Comparison of ENCODE assay signal across 19 mouse cellular contexts in genomic region chr5:101557156-101557555, GRCm38 (mm10).
"Had no signal": no experiment of that assay in that cellular context is flagged by ENCODE, and none has a peak within 500 bp of the region (broad histone marks: within the 10 kb centered on the region; RNA-seq: fewer than 3 reads in every experiment).

No protein-coding gene starts in this region.

- H3K4me3 ChIP-seq: liver, embryonic 15.5 days; midbrain, embryonic 10.5 days; midbrain, embryonic 12.5 days; myocyte; neural tube, embryonic 13.5 days; neural tube, embryonic 15.5 days had no signal

- H3K4me1 ChIP-seq: liver, embryonic 15.5 days; midbrain, embryonic 10.5 days; midbrain, embryonic 12.5 days; neural tube, embryonic 13.5 days had no signal

- H3K9ac ChIP-seq: liver, embryonic 15.5 days; lung, embryonic 14.5 days; midbrain, embryonic 12.5 days; neural tube, embryonic 13.5 days; neural tube, embryonic 15.5 days had no signal

- H3K9me3 ChIP-seq: liver, embryonic 15.5 days; midbrain, embryonic 10.5 days; midbrain, embryonic 12.5 days; neural tube, embryonic 13.5 days; neural tube, embryonic 15.5 days had no signal

- H3K27me3 ChIP-seq: liver, embryonic 15.5 days had no signal

- H3K36me3 ChIP-seq: liver, embryonic 15.5 days; midbrain, embryonic 10.5 days; midbrain, embryonic 12.5 days; neural tube, embryonic 13.5 days; neural tube, embryonic 15.5 days had no signal

- DNase-seq: lung, adult 18-20 months; lung, embryonic 14.5 days; lung, postnatal 10 days; lung, postnatal 4 days; midbrain, embryonic 14.5 days; retina, postnatal 1 day; right cerebral cortex, adult 18-20 months; right cerebral cortex, postnatal 14 days; right cerebral cortex, postnatal 4 days; spleen, adult 18-20 months; thymus, adult 18-20 months; thymus, postnatal 14 days; thymus, postnatal 36 days had no signal

- H3K4me2 ChIP-seq: liver, embryonic 15.5 days; lung, embryonic 14.5 days; midbrain, embryonic 12.5 days; neural tube, embryonic 13.5 days; neural tube, embryonic 15.5 days had no signal

- H3K27ac ChIP-seq: liver, embryonic 15.5 days; midbrain, embryonic 10.5 days; midbrain, embryonic 12.5 days; neural tube, embryonic 13.5 days; neural tube, embryonic 15.5 days had no signal
